Mouse (Mus musculus): ENCODE measurements around the gene Tmem41b. TPM values are rescaled to one million over a fixed set of nuclear protein-coding genes. Genes with fewer than 3 reads are reported as not detected.
"Not testable (repeated sequence)": the region's sequence is repeated elsewhere in the genome, so short reads cannot be mapped to it uniquely, and the experiment has no call there.

The Tmem41b gene
- 73.8 TPM in 2 replicates for polyA plus RNA-seq (2014; fragmentation: Nextera tagmentation; extraction: Ambion mirVana)

DNA sequence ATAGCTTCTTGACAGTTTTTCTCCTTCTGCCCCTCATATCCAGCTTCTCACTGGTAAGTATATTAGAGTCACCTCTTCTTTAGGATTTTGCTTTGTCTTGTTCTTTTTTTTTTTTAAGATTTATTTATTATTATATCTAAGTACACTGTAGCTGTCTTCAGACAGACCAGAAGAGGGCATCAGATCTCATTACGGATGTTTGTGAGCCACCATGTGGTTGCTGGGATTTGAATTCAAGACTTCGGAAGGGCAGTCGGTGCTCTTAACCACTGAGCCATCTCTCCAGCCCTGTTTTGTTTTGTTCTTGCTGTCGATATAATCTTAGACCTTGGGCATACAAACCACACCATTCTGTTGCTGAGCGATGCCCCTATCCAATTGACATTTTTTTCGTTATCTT lies at the start of gene Tmem41b:
Tmem41b (minus strand) TSS at position 155 of the 400 bp plus-strand sequence.
- 36% methylated on average over 6 of the region's 6 CpGs for WGBS
- 0 out of 2 replicates have a peak, but pooled peaks have one; percentile 0 for ATAC-seq (ENCODE audit: low read depth)
- peak within 1 kb of the TSS; percentile 80 for H3K4me2 ChIP-seq (ENCODE audit: low read depth, low read length)

DNA sequence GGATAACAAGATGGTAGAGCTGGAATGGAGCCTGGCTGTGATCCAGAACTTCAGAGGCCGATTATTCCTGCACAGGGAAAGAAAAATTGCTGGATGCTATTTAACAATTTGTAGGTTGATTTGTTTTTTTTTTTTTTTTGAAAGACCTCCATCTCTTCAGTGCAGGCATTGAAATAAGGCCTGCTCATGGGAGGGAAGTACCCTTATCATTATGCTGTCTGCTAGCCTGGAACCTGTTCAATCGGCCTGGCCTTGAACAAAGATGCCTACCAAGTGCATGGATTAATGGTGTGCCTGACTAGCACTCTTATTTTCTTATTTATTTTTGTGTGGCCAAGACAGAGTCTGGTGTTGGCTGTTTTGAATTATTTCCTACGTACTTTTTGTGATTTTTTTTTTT lies 43.6 kb upstream of the Tmem41b start:
- Histone ChIP-seq H3K9me3 (ENCODE audit: control insufficient read depth, low read length) (no peaks in the 10 kb centered on the region), H3K4me2 (ENCODE audit: low read depth, low read length) (no peak overlapping the region)
- WGBS: 91% methylated on average over 3 of the region's 3 CpGs

More for the DNA sequence above, at the start of gene Tmem41b:
- H3K36me3 ChIP-seq (ENCODE audit: control insufficient read depth, insufficient read depth, low read length); H3K27me3 ChIP-seq (ENCODE audit: control insufficient read depth, insufficient read depth, low read length); H3K4me1 ChIP-seq (ENCODE audit: control insufficient read depth, insufficient read depth, low read length); H3K9me3 ChIP-seq (ENCODE audit: control insufficient read depth, low read length): not testable (repeated sequence)
- H3K9ac ChIP-seq (replicated peaks; ENCODE audit: low read depth, low read length): peak within 1 kb of the TSS; percentile 62
- H3K4me3 ChIP-seq (ENCODE audit: low read depth, low read length): peak within 1 kb of the TSS; percentile 43
- peak within 1 kb of the TSS; percentile 84 for H3K27ac ChIP-seq (ENCODE audit: low read depth, low read length)

DNA sequence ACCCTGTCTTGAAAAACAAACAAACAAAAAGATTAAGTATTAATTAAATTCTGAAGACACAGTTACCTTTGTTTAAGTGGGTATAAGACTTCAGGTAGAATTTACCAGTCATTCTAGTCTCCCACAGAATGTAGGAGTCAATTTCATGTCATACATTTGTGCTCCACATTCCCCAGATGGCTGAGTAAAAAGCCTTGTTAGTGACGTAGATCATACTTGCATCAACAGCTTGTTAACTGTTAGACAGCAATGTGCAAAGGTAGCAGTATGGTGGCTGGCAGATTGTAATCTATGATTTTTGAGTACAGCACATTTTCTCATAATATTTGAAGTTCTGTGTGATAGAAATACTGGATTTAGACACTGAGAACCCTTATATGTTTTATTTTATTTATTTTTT lies 42.1 kb upstream of the Tmem41b start:
- peaks cover 20% of the 10 kb centered on the region for H3K36me3 ChIP-seq (ENCODE audit: control insufficient read depth, insufficient read depth, low read length)
- H3K27ac ChIP-seq (ENCODE audit: low read depth, low read length): no peak overlapping the region
- no peak for ATAC-seq (ENCODE audit: low read depth)
- H3K4me3 ChIP-seq (ENCODE audit: low read depth, low read length): no peak overlapping the region
- H3K9ac ChIP-seq (replicated peaks; ENCODE audit: low read depth, low read length): no peak overlapping the region
- H3K4me1 ChIP-seq (ENCODE audit: control insufficient read depth, insufficient read depth, low read length): no peaks in the 10 kb centered on the region
- H3K9me3 ChIP-seq (ENCODE audit: control insufficient read depth, low read length): no peaks in the 10 kb centered on the region
- no peak overlapping the region for H3K4me2 ChIP-seq (ENCODE audit: low read depth, low read length)
- WGBS: 78% methylated on average over 1 of the region's 1 CpGs
- no peaks in the 10 kb centered on the region for H3K27me3 ChIP-seq (ENCODE audit: control insufficient read depth, insufficient read depth, low read length)

More for the DNA sequence above, 43.6 kb upstream of the Tmem41b start:
- peaks cover 20% of the 10 kb centered on the region for H3K36me3 ChIP-seq (ENCODE audit: control insufficient read depth, insufficient read depth, low read length)
- H3K27me3 ChIP-seq (ENCODE audit: control insufficient read depth, insufficient read depth, low read length): no peaks in the 10 kb centered on the region
- no peak overlapping the region for H3K9ac ChIP-seq (replicated peaks; ENCODE audit: low read depth, low read length)
- no peak overlapping the region for H3K4me3 ChIP-seq (ENCODE audit: low read depth, low read length)
- no peak for ATAC-seq (ENCODE audit: low read depth)
- H3K4me1 ChIP-seq (ENCODE audit: control insufficient read depth, insufficient read depth, low read length): no peaks in the 10 kb centered on the region
- H3K27ac ChIP-seq (ENCODE audit: low read depth, low read length): no peak overlapping the region

DNA sequence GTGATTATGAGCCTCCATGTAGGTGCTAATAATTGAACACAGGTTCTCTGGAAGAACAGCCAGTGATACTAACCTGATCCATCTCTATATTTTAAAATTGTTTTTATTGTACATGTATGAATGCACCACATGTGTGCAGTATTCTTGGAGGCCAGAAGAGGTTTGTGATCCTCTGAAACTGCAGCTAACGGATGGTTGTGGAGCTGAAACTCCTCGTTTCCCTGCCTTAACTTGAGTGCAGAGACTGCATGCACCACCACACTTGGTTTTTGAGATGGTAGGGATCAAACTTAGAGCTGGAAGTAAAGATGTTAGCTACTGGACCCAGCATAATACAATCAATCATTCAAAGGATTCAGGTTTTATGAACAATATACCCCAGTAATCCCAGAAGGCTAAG lies 39.9 kb upstream of the Tmem41b start:
- Histone ChIP-seq H3K27ac (ENCODE audit: low read depth, low read length) (no peak overlapping the region), H3K4me3 (ENCODE audit: low read depth, low read length) (no peak overlapping the region), H3K27me3 (ENCODE audit: control insufficient read depth, insufficient read depth, low read length) (no peaks in the 10 kb centered on the region), H3K4me2 (ENCODE audit: low read depth, low read length) (no peak overlapping the region), H3K4me1 (ENCODE audit: control insufficient read depth, insufficient read depth, low read length) (no peaks in the 10 kb centered on the region), H3K36me3 (ENCODE audit: control insufficient read depth, insufficient read depth, low read length) (peaks cover 3% of the 10 kb centered on the region; the same call in 1 of the 2 replicates), H3K9ac (replicated peaks; ENCODE audit: low read depth, low read length) (no peak overlapping the region), H3K9me3 (ENCODE audit: control insufficient read depth, low read length) (no peaks in the 10 kb centered on the region)
- ATAC-seq (ENCODE audit: low read depth): no peak
- WGBS: 82% methylated on average over 2 of the region's 2 CpGs

DNA sequence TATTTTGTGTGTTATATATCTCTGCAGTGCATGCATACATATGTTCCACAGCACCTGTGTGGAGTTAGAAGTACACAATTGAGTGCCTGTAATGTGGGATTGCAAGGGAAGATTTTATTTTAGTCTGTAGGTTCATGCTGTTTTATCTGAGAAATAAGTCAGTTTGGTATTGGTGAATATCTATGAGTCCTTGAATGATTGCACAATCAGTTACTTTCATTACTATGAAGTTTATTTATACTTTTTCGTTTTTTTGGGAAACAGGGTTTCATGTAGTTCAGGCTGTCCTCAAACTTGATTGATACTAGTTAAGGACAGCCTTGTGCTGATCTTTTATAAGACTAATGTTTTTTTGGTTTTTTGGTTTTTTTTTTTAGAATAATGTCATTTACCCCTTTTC lies 36.8 kb upstream of the Tmem41b start:
- Histone ChIP-seq H3K27me3 (ENCODE audit: control insufficient read depth, insufficient read depth, low read length) (no peaks in the 10 kb centered on the region), H3K4me2 (ENCODE audit: low read depth, low read length) (no peak overlapping the region), H3K4me3 (ENCODE audit: low read depth, low read length) (no peak overlapping the region), H3K4me1 (ENCODE audit: control insufficient read depth, insufficient read depth, low read length) (peaks cover 8% of the 10 kb centered on the region; the same call in 1 of the 2 replicates), H3K9me3 (ENCODE audit: control insufficient read depth, low read length) (no peaks in the 10 kb centered on the region), H3K36me3 (ENCODE audit: control insufficient read depth, insufficient read depth, low read length) (no peaks in the 10 kb centered on the region), H3K27ac (ENCODE audit: low read depth, low read length) (no peak overlapping the region), H3K9ac (replicated peaks; ENCODE audit: low read depth, low read length) (no peak overlapping the region)
- no peak for ATAC-seq (ENCODE audit: low read depth)
- 86% methylated on average over 1 of the region's 1 CpGs for WGBS

DNA sequence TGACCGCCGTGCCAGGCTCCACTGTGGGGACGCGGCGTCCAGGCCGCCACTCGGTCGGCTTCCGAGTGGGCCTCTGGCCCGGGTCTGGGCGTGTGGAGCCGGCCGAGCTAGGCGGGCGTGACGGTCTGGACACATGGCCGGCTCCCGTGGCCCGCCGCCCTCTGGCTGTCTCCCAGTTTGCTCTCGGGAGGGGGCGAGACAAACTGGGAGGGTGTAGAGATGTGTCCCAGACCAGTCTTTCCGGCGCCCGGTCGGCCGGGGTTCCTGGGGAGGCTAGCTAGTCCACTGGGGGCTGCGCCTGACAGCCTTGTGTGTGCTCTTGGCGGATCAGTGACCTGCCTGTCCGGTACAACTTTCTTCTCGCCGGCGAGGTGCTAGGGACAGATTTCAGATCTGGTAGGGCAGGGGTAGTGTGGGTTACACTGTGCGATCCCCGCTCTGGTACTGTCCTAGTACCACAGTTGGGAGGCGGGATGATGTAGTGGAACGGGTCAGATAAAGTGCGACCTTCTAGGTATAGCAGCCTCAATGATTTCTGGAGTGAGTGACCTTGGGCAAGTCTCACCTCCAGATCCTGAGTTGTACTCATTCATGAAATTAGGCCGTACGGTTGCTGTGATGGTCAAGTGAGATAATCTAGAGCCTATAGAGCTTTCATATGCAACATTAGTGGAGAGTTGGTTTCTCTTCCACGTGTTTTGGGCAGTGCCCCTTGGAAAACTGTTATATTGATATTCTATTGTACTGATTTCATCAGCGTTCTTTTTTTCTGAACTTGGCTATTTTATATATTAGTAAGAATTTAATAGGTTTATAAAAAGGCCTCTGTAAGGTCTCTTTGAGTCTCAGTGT lies 32.1 kb upstream of the Tmem41b start:
- H3K27ac ChIP-seq (ENCODE audit: low read depth, low read length): peak overlapping the region; percentile 80
- no peaks in the 10 kb centered on the region for H3K36me3 ChIP-seq (ENCODE audit: control insufficient read depth, insufficient read depth, low read length)
- under 1% methylated on average over 42 of the region's 42 CpGs for WGBS
- H3K9me3 ChIP-seq (ENCODE audit: control insufficient read depth, low read length): no peaks in the 10 kb centered on the region
- H3K9ac ChIP-seq (replicated peaks; ENCODE audit: low read depth, low read length): peak overlapping the region; percentile 96
- peaks cover 8% of the 10 kb centered on the region; the same call in 1 of the 2 replicates for H3K4me1 ChIP-seq (ENCODE audit: control insufficient read depth, insufficient read depth, low read length)
- ATAC-seq (ENCODE audit: low read depth): peak; percentile 84
- peak overlapping the region; percentile 99 for H3K4me3 ChIP-seq (ENCODE audit: low read depth, low read length)
- no peaks in the 10 kb centered on the region for H3K27me3 ChIP-seq (ENCODE audit: control insufficient read depth, insufficient read depth, low read length)
- peak overlapping the region; percentile 97 for H3K4me2 ChIP-seq (ENCODE audit: low read depth, low read length)

DNA sequence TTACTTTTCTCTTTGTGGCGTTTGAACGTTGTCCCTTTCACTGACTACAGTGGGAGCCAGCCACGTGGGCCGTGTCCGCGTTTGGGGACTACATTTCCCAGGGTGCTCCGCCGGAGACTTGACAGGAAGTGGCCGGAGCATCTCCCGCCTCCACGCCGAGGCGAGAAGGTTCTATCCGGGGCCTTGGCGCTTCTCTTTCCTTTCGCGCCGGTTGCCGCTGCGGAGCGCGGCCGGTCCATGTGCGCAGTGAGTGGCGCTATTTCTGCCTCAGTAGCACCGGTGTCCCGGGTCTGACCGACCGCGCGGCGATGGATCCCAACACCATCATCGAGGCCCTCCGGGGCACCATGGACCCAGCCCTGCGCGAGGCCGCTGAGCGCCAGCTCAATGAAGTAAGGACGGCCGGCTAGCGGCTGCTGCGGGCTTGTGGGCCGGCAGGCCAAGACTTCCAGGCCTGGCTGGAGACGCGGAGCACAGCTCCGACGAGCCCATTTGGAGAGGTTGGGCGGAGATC lies 31.4 kb upstream of the Tmem41b start, which contains the start of gene Ipo7:
Ipo7 (plus strand) TSS at position 158 of the 514 bp plus-strand sequence.
- peaks cover 8% of the 10 kb centered on the region; the same call in 1 of the 2 replicates for H3K4me1 ChIP-seq (ENCODE audit: control insufficient read depth, insufficient read depth, low read length)
- H3K36me3 ChIP-seq (ENCODE audit: control insufficient read depth, insufficient read depth, low read length): no peaks in the 10 kb centered on the region
- H3K27me3 ChIP-seq (ENCODE audit: control insufficient read depth, insufficient read depth, low read length): no peaks in the 10 kb centered on the region
- peak within 1 kb of the TSS; percentile 96 for H3K9ac ChIP-seq (replicated peaks; ENCODE audit: low read depth, low read length)
- H3K27ac ChIP-seq (ENCODE audit: low read depth, low read length): peak within 1 kb of the TSS; percentile 80
- H3K9me3 ChIP-seq (ENCODE audit: control insufficient read depth, low read length): no peaks in the 10 kb centered on the region
- peak; percentile 99 for ATAC-seq (ENCODE audit: low read depth)
- under 1% methylated on average over 48 of the region's 48 CpGs for WGBS
- peak within 1 kb of the TSS; percentile 97 for H3K4me2 ChIP-seq (ENCODE audit: low read depth, low read length)
- peak within 1 kb of the TSS; percentile 99 for H3K4me3 ChIP-seq (ENCODE audit: low read depth, low read length)

DNA sequence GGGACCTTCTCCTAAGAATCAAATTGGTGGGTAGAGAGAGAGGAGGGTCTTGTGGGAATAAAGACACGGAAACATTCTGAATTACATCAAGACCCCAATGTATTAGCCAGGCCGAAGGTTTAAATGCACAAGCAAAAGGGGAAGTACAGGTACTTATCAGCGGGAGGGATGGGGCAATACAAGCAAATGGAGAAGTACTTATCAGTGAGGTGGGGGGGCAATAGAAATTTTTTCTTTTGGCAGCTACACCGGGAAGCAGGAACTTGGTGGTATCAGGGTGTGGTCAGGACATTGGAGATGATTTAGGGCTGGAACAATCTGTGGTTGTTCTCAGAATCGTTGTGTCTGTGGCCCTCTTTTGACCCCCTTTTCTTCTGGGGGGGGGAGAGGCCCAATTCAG lies 27.5 kb upstream of the Tmem41b start:
- no peak overlapping the region for H3K9ac ChIP-seq (replicated peaks; ENCODE audit: low read depth, low read length)
- no peak overlapping the region for H3K4me3 ChIP-seq (ENCODE audit: low read depth, low read length)
- 0 out of 2 replicates have a peak, but pooled peaks cover 3% of the 10 kb centered on the region for H3K4me1 ChIP-seq (ENCODE audit: control insufficient read depth, insufficient read depth, low read length)
- no peaks in the 10 kb centered on the region for H3K36me3 ChIP-seq (ENCODE audit: control insufficient read depth, insufficient read depth, low read length)
- H3K9me3 ChIP-seq (ENCODE audit: control insufficient read depth, low read length): no peaks in the 10 kb centered on the region
- H3K4me2 ChIP-seq (ENCODE audit: low read depth, low read length): no peak overlapping the region
- H3K27ac ChIP-seq (ENCODE audit: low read depth, low read length): no peak overlapping the region
- H3K27me3 ChIP-seq (ENCODE audit: control insufficient read depth, insufficient read depth, low read length): no peaks in the 10 kb centered on the region
- ATAC-seq (ENCODE audit: low read depth): no peak
- WGBS: 84% methylated on average over 5 of the region's 5 CpGs

DNA sequence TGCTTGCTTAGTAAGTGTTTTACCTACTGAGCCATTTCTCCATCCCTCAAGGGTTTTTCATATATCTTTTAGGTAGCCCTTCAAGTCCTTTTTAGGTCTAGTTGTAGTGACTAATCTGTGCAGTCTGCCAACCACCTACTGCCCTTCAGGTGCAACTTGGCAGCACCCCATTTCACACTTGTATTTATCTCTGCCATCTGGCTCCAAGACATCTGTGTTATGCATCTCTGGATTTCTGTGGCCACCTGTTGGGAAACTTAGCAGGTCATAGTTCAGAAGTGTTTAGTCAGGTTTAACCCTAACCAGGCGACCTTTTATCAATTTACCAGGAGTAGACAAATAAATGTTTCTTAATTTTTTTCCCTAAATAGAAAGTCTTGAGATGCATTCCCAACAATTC lies 24.7 kb upstream of the Tmem41b start:
- Histone ChIP-seq H3K4me2 (ENCODE audit: low read depth, low read length) (no peak overlapping the region), H3K27me3 (ENCODE audit: control insufficient read depth, insufficient read depth, low read length) (no peaks in the 10 kb centered on the region), H3K4me1 (ENCODE audit: control insufficient read depth, insufficient read depth, low read length) (no peaks in the 10 kb centered on the region), H3K9ac (replicated peaks; ENCODE audit: low read depth, low read length) (no peak overlapping the region), H3K36me3 (ENCODE audit: control insufficient read depth, insufficient read depth, low read length) (no peaks in the 10 kb centered on the region), H3K27ac (ENCODE audit: low read depth, low read length) (no peak overlapping the region), H3K9me3 (ENCODE audit: control insufficient read depth, low read length) (no peaks in the 10 kb centered on the region), H3K4me3 (ENCODE audit: low read depth, low read length) (no peak overlapping the region)
- ATAC-seq (ENCODE audit: low read depth): no peak
- WGBS: 71% methylated on average over 1 of the region's 1 CpGs
